Mouse (Mus musculus) left cerebral cortex, postnatal 14 days (tissue): ENCODE results near the gene Acsf3. TPM values are rescaled to one million over a fixed set of nuclear protein-coding genes. Genes with fewer than 3 reads are reported as not detected.
A peak's percentile ranks its signal among the peaks of the same experiment; 100 is the strongest.

Experiments
- DNase-seq, 2 experiments: peaks; one replicate each; pipeline ENCODE4 v3.0.0; 2021 to 2022; ENCODE audit warnings: low spot score in 2 of 2, mixed read lengths in 1 of 2
- intact Hi-C: fragments of 180-260 bp; cut with DNase I; formaldehyde crosslinking; loops from one replicate; pipeline ENCODE4 v1.15.1; 2025
- total RNA-seq, 2 experiments: library from RNA; stranded (reverse); gene quantifications; 2 replicates each; pipeline ENCODE4 v1.2.3; 2021

Gene Acsf3
- total RNA-seq, 2 experiments from 2014 or later: 19.0 to 20.9 TPM

DNA sequence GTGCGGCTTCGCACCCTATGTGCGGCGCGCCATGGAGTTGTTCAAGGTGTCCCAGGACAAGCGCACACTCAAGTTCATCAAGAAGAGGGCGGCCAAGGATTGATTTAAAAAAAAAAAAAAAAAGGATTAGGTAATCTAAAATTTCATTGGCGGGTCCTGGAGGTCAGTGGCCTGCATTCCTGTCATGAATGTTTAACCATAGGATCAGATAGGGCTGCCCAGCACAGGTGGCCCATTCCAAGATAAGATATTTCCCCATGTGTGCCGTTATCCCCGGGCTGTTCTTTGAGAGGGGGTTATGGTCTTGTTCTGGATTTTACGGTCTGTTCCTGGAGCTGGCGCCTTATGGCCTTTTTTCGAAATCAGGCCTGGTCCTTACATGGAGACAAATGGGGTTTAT, 61.4 kb downstream of the Acsf3 start:
- intact Hi-C loops: loop anchor here (5.0 kb wide), 1 partner anchor 366 kb away; no protein-coding TSS in a partner anchor
- DNase-seq: no peak

DNA sequence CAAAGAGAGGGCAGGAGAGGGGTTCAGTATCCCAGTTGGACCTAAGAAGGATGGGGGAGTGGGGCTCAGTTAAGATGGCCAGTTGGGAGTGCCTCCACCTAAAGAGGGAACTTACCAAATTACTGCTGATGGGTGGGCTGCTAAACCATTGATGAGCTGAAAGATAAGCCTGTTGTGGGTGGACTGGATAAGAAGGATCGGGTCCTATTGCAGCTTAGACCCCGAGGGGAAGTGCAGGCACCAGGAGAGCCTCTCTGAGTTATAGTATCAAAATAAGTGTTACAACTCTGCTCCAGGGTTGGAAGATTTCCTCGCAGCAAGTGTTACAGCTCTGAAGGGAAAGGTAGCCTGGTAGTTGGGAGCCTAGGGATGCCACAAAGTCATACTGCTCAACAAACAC, 68.9 kb downstream of the Acsf3 start:
- intact Hi-C loops: no loop called here
- no peak for DNase-seq

DNA sequence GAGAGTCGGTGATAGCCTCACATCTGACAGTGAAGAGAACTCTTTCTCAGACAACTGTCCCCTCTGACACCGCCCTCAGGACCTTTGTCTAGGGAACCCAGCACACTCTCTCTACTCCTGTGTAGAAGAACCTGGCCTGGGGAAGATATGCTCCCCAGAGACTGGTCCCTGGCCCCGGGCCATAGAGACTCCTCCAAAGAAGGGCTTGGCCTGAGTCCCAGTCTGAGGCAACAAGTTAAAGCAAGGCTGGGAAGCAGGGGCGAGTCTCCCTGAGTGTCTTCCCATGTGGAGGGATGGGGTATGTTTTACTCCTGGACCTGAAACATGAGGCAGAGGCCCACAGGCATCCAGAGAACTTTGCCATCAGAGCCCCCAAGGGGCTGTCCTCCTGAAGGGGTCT, 70.4 kb downstream of the Acsf3 start:
- intact Hi-C loops: no loop called here
- no peak for DNase-seq

GRCm38 (mm10) chr8:122847829-122848561, 72.7 kb downstream of the Acsf3 start, which contains the start of gene Cdh15:
TSS of gene Cdh15 (plus strand) at chr8:122847966.
- intact Hi-C loops: no loop called here
- peak; percentile 37 to 53 for DNase-seq

GRCm38 (mm10) chr8:122849152-122849910, 74.0 kb downstream of the Acsf3 start:
- DNase-seq: no peak

DNA sequence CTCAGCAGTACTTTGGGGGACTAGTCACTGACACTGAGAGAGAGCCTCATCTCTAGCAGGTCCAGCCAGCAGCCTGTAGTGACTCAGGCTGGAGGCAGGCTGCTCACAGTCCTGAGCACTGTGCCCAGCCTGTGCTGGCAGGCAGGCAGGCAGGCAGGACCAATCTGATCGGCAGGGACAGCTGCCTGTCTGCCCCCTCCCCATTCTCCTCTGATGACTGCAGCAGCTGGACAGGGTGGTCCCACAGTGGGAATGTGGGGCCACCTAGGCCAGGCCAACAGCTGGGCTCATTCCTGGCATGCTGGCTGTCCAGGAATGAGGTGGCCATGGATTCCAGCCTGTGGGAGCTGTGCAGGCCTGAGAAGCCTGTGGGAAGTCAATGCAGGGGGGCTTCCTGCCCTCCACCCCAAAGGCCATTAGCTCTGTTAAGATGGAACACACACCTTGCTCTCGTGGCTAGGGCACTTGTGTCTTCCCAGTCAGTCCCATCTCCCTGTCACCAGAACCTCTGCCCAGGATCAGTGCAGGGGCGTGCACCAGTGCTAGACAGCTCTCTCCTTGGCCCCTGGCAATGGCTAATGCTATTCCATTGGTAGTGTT, 75.5 kb downstream of the Acsf3 start:
- intact Hi-C loops: no loop called here

More at GRCm38 (mm10) chr8:122849152-122849910, 74.0 kb downstream of the Acsf3 start:
- intact Hi-C loops: no loop called here

DNA sequence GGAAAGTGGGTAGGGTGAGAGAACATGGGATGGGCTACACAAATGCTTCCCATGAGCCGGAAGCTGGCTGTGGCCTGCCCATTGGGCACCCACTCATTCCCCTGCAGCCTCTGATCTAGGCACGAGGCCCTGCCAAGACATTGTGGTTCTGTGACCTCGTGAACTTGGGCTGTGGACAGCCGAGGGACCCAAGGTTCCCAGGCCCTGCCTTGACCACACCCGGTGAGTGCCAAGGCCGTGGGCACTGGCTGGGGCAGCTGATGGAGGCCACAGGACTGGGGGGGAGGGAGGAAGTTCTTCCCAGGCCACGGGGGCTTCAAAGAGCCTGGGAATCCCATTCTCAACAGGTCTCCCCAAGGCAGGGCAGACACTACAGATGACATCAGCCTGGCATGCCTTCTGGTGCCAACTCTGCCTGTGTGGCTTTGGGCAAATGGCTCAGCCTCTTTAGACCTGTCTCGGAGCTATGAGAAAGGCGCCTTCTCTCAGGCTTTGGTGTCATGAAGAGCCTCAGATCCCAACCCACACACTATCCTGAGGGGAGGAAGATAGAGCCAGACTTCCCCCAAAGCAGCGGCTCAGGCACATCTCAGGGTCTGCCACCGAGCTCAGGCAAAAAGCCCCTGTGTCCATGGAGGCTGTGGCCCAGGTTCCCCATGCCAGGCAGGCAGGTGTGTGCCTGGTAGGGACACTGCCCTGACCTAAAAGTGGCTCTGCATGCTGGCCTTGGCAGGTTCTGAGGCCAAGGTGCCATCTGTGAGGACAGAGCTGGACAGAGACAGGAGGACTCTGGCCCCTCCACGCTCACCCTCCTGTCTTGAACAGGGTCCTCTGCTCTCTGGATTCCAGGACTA, 76.6 kb downstream of the Acsf3 start:
- intact Hi-C loops: no loop called here
- no peak for DNase-seq

More for the DNA sequence above, 75.5 kb downstream of the Acsf3 start:
- no peak for DNase-seq

GRCm38 (mm10) chr8:122852546-122852905, 77.2 kb downstream of the Acsf3 start:
- DNase-seq: no peak

GRCm38 (mm10) chr8:122853340-122853771, 78.1 kb downstream of the Acsf3 start:
- peak; percentile 26 to 35 for DNase-seq
- intact Hi-C loops: no loop called here

More at GRCm38 (mm10) chr8:122852546-122852905, 77.2 kb downstream of the Acsf3 start:
- intact Hi-C loops: no loop called here

GRCm38 (mm10) chr8:122854388-122854787, 79.1 kb downstream of the Acsf3 start:
- DNase-seq: no peak
- intact Hi-C loops: no loop called here

- intact Hi-C loops: no loop called here
- DNase-seq: no peak
Observed at GRCm38 (mm10) chr8:122855123-122855522, 79.8 kb downstream of the Acsf3 start.

GRCm38 (mm10) chr8:122856288-122856687, 81.0 kb downstream of the Acsf3 start:
- intact Hi-C loops: no loop called here
- DNase-seq: no peak

GRCm38 (mm10) chr8:122859843-122860242, 84.6 kb downstream of the Acsf3 start:
- no peak for DNase-seq
- intact Hi-C loops: no loop called here

- intact Hi-C loops: no loop called here
- no peak for DNase-seq
Observed at GRCm38 (mm10) chr8:122864719-122865129, 89.4 kb downstream of the Acsf3 start.

GRCm38 (mm10) chr8:122865441-122865840, 90.2 kb downstream of the Acsf3 start:
- peak in 1 of 2 experiments; percentile 32 for DNase-seq
- intact Hi-C loops: no loop called here

- DNase-seq: no peak
- intact Hi-C loops: no loop called here
Observed at GRCm38 (mm10) chr8:122866231-122866630, 90.9 kb downstream of the Acsf3 start.
